Mouse (Mus musculus): Measurements from ENCODE around the gene Shd. TPM values are rescaled to one million over a fixed set of nuclear protein-coding genes. Genes with fewer than 3 reads are reported as not detected.

Gene Shd
- total and polyA plus RNA-seq, 3 experiments = 0.31 to 0.89 TPM; not detected in 1

GRCm38 (mm10) chr17:56003000-56003399 is 32.7 kb downstream of the Shd start:
- H3K27ac ChIP-seq (ENCODE audit: control insufficient read depth, low read depth, low read length) = no peak overlapping the region
- H3K36me3 ChIP-seq (ENCODE audit: control insufficient read depth in 1 of 2, insufficient read depth in 2 of 2, low read length in 2 of 2) = peaks cover 0 to 4% of the 10 kb centered on the region in 2 experiments; a peak in 1 of 4 replicates
- no peaks in the 10 kb centered on the region for H3K9me3 ChIP-seq (replicated peaks; ENCODE audit: insufficient read depth, low read length)
- DNase-seq (ENCODE audit: low read depth, low spot score) = no peak
- H3K27me3 ChIP-seq (ENCODE audit: control insufficient read depth in 1 of 2, insufficient read depth in 2 of 2, low read length in 2 of 2) = peaks cover 0 to under 1% of the 10 kb centered on the region in 2 experiments; a peak in 1 of 4 replicates
- no peak overlapping the region for H3K4me3 ChIP-seq (ENCODE audit: control insufficient read depth in 1 of 2, insufficient read depth in 1 of 2, low read depth in 2 of 2, low read length in 2 of 2)
- no peak for TF ChIP-seq GABPA (IDR thresholded peaks at IDR 0.05; ENCODE audit: low read depth, low read length)
- no peak for TF ChIP-seq POLR2AphosphoS5 (IDR thresholded peaks at IDR 0.05; ENCODE audit: borderline replicate concordance, low read depth, low read length)
- TF ChIP-seq ZC3H11A (IDR thresholded peaks at IDR 0.05; ENCODE audit: low read depth, low read length) = no peak
- no peak for TF ChIP-seq JUND (IDR thresholded peaks at IDR 0.05; ENCODE audit: low read depth, low read length)
- no peak for TF ChIP-seq CHD1 (IDR thresholded peaks at IDR 0.05; ENCODE audit: low read depth, low read length)
- TF ChIP-seq MYC (IDR thresholded peaks at IDR 0.05; ENCODE audit: low read depth, low read length) = no peak
- no peak for TF ChIP-seq MAFK (IDR thresholded peaks at IDR 0.05; ENCODE audit: borderline replicate concordance, low read depth, low read length)
- H3K9ac ChIP-seq (ENCODE audit: control insufficient read depth, low read depth, low read length, poor library complexity, severe bottlenecking) = no peak overlapping the region
- peaks cover 0 to 6% of the 10 kb centered on the region in 2 experiments; a peak in 2 of 4 replicates for H3K4me1 ChIP-seq (ENCODE audit: control insufficient read depth in 1 of 2, insufficient read depth in 2 of 2, low read length in 2 of 2)
- H3K79me2 ChIP-seq (ENCODE audit: control insufficient read depth, insufficient read depth, low read length, poor library complexity) = no peaks in the 10 kb centered on the region

- peaks cover 0 to 16% of the 10 kb centered on the region in 2 experiments; a peak in 2 of 4 replicates for H3K4me1 ChIP-seq (ENCODE audit: control insufficient read depth in 1 of 2, insufficient read depth in 2 of 2, low read length in 2 of 2)
- no peaks in the 10 kb centered on the region for H3K27me3 ChIP-seq (ENCODE audit: control insufficient read depth in 1 of 2, insufficient read depth in 2 of 2, low read length in 2 of 2)
- H3K9me3 ChIP-seq (replicated peaks; ENCODE audit: insufficient read depth, low read length) = no peaks in the 10 kb centered on the region
- no peaks in the 10 kb centered on the region for H3K79me2 ChIP-seq (ENCODE audit: control insufficient read depth, insufficient read depth, low read length, poor library complexity)
- H3K4me3 ChIP-seq (ENCODE audit: control insufficient read depth in 1 of 2, insufficient read depth in 1 of 2, low read depth in 2 of 2, low read length in 2 of 2) = no peak within 1 kb of the TSS
- TF ChIP-seq POLR2AphosphoS2 (IDR thresholded peaks at IDR 0.05; ENCODE audit: low read length) (no peak), HCFC1 (IDR thresholded peaks at IDR 0.05; ENCODE audit: low read depth, low read length) (no peak), RAD21 (IDR thresholded peaks at IDR 0.05; ENCODE audit: low read depth, low read length) (no peak), E2F4 (IDR thresholded peaks at IDR 0.05; ENCODE audit: borderline replicate concordance, low read depth, low read length) (no peak), POLR2AphosphoS5 (IDR thresholded peaks at IDR 0.05; ENCODE audit: borderline replicate concordance, low read depth, low read length) (no peak), USF2 (IDR thresholded peaks at IDR 0.05; ENCODE audit: borderline replicate concordance in 1 of 2, insufficient read depth in 1 of 2, low read depth in 1 of 2, low read length in 2 of 2) (no peak), ZC3H11A (IDR thresholded peaks at IDR 0.05; ENCODE audit: low read depth, low read length) (no peak), MAFK (IDR thresholded peaks at IDR 0.05; ENCODE audit: borderline replicate concordance, low read depth, low read length) (no peak), ZNF384 (IDR thresholded peaks at IDR 0.05; ENCODE audit: low read depth, low read length) (no peak), SIN3A (IDR thresholded peaks at IDR 0.05; ENCODE audit: low read length) (no peak), ZMIZ1 (IDR thresholded peaks at IDR 0.05; ENCODE audit: low read depth, low read length) (no peak), TBP (IDR thresholded peaks at IDR 0.05; ENCODE audit: low read depth, low read length) (no peak), KAT2A (conservative IDR thresholded peaks at IDR 0.05; ENCODE audit: low read depth, low read length) (no peak), NRF1 (IDR thresholded peaks at IDR 0.05; ENCODE audit: insufficient read depth, low read depth, low read length, poor library complexity, severe bottlenecking) (no peak), SMC3 (IDR thresholded peaks at IDR 0.05; ENCODE audit: low read depth, low read length) (no peak), UBTF (IDR thresholded peaks at IDR 0.05; ENCODE audit: borderline replicate concordance, insufficient read depth, low read depth, low read length) (no peak), MYC (IDR thresholded peaks at IDR 0.05; ENCODE audit: low read depth, low read length) (no peak)
- H3K36me3 ChIP-seq (ENCODE audit: control insufficient read depth in 1 of 2, insufficient read depth in 2 of 2, low read length in 2 of 2) = peaks cover 0 to 8% of the 10 kb centered on the region in 2 experiments; a peak in 2 of 4 replicates
- no peak within 1 kb of the TSS for H3K27ac ChIP-seq (ENCODE audit: control insufficient read depth, low read depth, low read length)
- no peak within 1 kb of the TSS for H3K9ac ChIP-seq (ENCODE audit: control insufficient read depth, low read depth, low read length, poor library complexity, severe bottlenecking)
- peak; percentile 71 for DNase-seq (ENCODE audit: low read depth, low spot score)
Observed at GRCm38 (mm10) chr17:56005415-56006061, 35.3 kb downstream of the Shd start, which contains the start of the genes Stap2 and Mpnd. TSS of gene Stap2 (minus strand) at chr17:56005584. TSS of gene Mpnd (plus strand) at chr17:56005711.
